Mouse (Mus musculus) bone marrow, adult 2 months (tissue): Measurements from ENCODE around the gene Mpped2.

ENCODE experiments used
- CTCF ChIP-seq: fragments of 200-500 bp; IDR thresholded peaks from 2 replicates; pipeline ENCODE4 v1.5.1; 2011; ENCODE audit warnings: low read length, control low read depth; ENCODE audit not compliant: control insufficient read depth, insufficient read depth
- POLR2A ChIP-seq: fragments of 200-500 bp; IDR thresholded peaks from 2 replicates; pipeline ENCODE4 v1.6.1; 2011; ENCODE audit warnings: low read depth, mild to moderate bottlenecking, control low read depth, low read length, borderline replicate concordance; ENCODE audit not compliant: control insufficient read depth

GRCm38 (mm10) chr2:106711506-106711905 lies 18.4 kb downstream of the Mpped2 start:
- TF ChIP-seq CTCF: no peak
- TF ChIP-seq POLR2A: no peak
